Mouse (Mus musculus): ENCODE results near the gene 2410004P03Rik. TPM values are rescaled to one million over a fixed set of nuclear protein-coding genes. Genes with fewer than 3 reads are reported as not detected.

2410004P03Rik gene
- polyA plus RNA-seq, 1 experiment = 0.27 TPM

DNA sequence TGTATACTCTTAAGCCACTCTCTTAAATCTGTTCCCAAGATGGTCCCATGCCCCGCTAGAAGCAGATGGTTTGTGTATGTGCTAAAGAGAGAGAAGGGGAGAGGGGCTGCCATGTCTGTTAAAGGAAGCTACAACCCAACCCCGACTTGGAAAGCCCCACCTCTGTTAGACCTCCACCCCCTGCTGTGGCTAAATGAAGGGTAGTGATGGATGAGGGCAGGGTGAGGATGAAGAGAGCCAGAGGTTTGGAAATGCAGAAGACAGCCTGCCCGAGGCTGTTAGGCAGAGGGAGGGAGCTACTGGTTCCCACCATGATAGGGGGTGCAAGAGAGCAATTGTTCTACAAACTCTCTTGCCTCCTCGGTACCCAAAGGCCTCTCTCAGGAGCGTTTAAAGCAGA, 31.8 kb upstream of the 2410004P03Rik start:
- Histone ChIP-seq H3K27ac (ENCODE audit: insufficient read depth, low read depth, low read length) (no peak overlapping the region), H3K4me1 (ENCODE audit: control insufficient read depth, insufficient read depth, low read length) (no peaks in the 10 kb centered on the region)
- no peak for TF ChIP-seq CTCF (IDR thresholded peaks at IDR 0.05; ENCODE audit: low read depth, low read length)
- no peak for TF ChIP-seq POLR2A (IDR thresholded peaks at IDR 0.05; ENCODE audit: borderline replicate concordance, low read depth, low read length)

DNA sequence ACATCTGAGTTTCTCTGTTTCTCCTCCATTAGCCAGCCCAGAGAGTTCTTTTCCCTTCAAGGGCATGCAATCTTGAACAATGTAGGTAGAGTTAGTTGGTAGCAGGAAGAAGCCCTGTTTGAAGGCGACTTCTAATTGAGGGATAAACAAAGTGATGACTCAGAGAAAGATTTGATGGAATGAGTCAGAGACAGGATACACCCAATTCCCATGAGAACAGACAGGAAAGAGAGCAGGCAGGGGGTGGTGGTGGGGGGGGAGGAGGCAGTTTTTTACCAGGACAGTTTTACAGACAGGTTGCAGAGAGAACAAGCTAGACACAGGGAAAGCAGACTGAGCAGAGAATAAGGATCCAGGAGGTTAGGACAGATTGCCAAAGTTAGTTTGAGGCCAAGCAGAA, 29.0 kb upstream of the 2410004P03Rik start:
- H3K4me3 ChIP-seq (ENCODE audit: insufficient read depth, low read length) = no peak overlapping the region

More for the DNA sequence above, 31.8 kb upstream of the 2410004P03Rik start:
- H3K4me3 ChIP-seq (ENCODE audit: insufficient read depth, low read length) = no peak overlapping the region

DNA sequence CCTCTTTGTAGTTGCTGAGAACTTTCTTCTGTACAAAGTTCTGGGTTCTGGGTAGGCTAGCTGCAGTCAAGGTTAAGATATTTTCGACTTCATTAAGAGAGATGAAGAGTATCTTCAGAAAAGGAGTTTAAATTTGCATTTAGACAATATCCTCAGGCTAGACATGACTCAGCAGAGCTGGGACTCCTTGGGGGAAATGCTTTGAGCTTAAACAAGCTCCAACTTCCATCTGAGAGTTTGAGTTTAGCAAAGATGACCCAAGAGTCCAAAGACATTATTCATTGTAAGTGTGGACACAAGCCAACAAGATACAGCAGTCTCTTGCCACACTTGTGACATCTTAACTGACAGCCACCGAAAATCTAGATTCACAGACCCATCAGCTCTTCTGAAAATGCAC, 27.9 kb upstream of the 2410004P03Rik start:
- no peak overlapping the region for H3K4me3 ChIP-seq (ENCODE audit: insufficient read depth, low read length)
- no peak overlapping the region for H3K27ac ChIP-seq (ENCODE audit: insufficient read depth, low read depth, low read length)
- TF ChIP-seq POLR2A (IDR thresholded peaks at IDR 0.05; ENCODE audit: borderline replicate concordance, low read depth, low read length) = no peak
- TF ChIP-seq CTCF (IDR thresholded peaks at IDR 0.05; ENCODE audit: low read depth, low read length) = no peak
- no peaks in the 10 kb centered on the region for H3K4me1 ChIP-seq (ENCODE audit: control insufficient read depth, insufficient read depth, low read length)

More for the DNA sequence above, 29.0 kb upstream of the 2410004P03Rik start:
- no peaks in the 10 kb centered on the region for H3K4me1 ChIP-seq (ENCODE audit: control insufficient read depth, insufficient read depth, low read length)
- no peak overlapping the region for H3K27ac ChIP-seq (ENCODE audit: insufficient read depth, low read depth, low read length)
- no peak for TF ChIP-seq POLR2A (IDR thresholded peaks at IDR 0.05; ENCODE audit: borderline replicate concordance, low read depth, low read length)
- TF ChIP-seq CTCF (IDR thresholded peaks at IDR 0.05; ENCODE audit: low read depth, low read length) = no peak

DNA sequence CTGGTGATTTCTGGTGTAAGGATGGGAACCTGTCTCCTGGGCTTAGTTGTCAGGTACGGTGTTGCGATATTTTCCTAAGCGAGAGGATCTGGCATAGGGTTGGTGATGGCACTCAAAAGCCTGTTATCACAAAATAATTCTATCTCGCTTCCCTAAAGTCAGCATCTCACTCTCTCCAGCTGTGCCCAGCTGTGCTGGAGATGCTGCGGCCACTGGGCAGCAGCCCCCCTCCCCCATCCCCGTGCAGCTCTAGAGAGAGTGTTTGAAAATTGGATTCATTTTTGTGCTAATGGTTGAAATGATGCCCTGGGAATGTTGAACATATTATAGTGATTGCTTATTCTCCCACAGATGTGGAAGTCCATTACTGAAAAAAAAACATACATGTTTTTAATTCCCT, 26.7 kb upstream of the 2410004P03Rik start:
- no peak overlapping the region for H3K27ac ChIP-seq (ENCODE audit: insufficient read depth, low read depth, low read length)
- H3K4me3 ChIP-seq (ENCODE audit: insufficient read depth, low read length) = no peak overlapping the region
- no peaks in the 10 kb centered on the region for H3K4me1 ChIP-seq (ENCODE audit: control insufficient read depth, insufficient read depth, low read length)
- no peak for TF ChIP-seq POLR2A (IDR thresholded peaks at IDR 0.05; ENCODE audit: borderline replicate concordance, low read depth, low read length)
- no peak for TF ChIP-seq CTCF (IDR thresholded peaks at IDR 0.05; ENCODE audit: low read depth, low read length)

DNA sequence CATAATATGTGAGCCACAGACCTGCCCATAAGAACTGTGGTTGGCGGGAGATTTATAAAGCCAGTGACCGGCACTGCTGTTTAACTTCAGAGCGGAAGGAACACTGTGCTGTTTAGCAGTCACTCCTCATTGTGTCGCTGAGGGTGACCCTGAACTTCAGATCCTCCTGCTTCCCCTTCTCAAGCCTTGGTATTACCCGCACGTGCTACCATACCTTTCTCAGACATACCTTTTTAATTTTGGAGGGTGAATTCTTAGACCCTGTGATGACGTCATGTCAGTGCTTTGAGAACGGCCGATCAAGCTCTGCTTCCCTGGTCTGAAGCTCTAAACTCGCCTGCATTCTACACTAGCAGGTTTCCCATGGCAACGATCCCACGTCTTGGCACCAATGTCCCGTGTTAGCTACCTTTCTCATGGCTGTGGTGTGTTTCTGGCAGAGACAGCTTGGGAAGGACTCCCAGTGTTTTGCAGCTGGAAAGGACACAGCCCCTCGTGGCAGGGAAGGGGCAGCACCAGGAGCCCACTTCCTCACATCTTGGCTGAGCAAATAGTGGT, 25.6 kb upstream of the 2410004P03Rik start:
- TF ChIP-seq POLR2A (IDR thresholded peaks at IDR 0.05; ENCODE audit: borderline replicate concordance, low read depth, low read length) (no peak), CTCF (IDR thresholded peaks at IDR 0.05; ENCODE audit: low read depth, low read length) (no peak)
- Histone ChIP-seq H3K27ac (ENCODE audit: insufficient read depth, low read depth, low read length) (no peak overlapping the region), H3K4me1 (ENCODE audit: control insufficient read depth, insufficient read depth, low read length) (no peaks in the 10 kb centered on the region), H3K4me3 (ENCODE audit: insufficient read depth, low read length) (no peak overlapping the region)

DNA sequence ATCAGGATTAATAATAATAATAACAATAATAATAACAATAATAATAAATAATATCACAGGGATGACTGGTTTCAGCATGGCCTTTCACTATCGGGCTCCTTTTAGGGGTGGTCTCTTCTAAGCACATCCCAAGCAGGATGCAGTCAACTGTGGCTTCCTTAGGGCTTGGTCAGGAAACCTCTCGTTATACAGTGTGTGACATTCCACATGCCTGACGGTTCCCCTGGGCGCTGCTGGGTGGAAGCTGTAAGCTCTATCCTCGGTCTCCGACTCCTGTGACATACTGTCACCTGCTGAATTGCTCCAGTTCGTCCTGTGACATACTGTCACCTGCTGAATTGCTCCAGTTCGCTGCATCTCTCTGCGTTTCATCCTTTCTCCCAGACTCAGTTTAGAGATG, 25.0 kb upstream of the 2410004P03Rik start:
- TF ChIP-seq CTCF (IDR thresholded peaks at IDR 0.05; ENCODE audit: low read depth, low read length) (no peak), POLR2A (IDR thresholded peaks at IDR 0.05; ENCODE audit: borderline replicate concordance, low read depth, low read length) (no peak)
- no peaks in the 10 kb centered on the region for H3K4me1 ChIP-seq (ENCODE audit: control insufficient read depth, insufficient read depth, low read length)
- no peak overlapping the region for H3K4me3 ChIP-seq (ENCODE audit: insufficient read depth, low read length)
- no peak overlapping the region for H3K27ac ChIP-seq (ENCODE audit: insufficient read depth, low read depth, low read length)

DNA sequence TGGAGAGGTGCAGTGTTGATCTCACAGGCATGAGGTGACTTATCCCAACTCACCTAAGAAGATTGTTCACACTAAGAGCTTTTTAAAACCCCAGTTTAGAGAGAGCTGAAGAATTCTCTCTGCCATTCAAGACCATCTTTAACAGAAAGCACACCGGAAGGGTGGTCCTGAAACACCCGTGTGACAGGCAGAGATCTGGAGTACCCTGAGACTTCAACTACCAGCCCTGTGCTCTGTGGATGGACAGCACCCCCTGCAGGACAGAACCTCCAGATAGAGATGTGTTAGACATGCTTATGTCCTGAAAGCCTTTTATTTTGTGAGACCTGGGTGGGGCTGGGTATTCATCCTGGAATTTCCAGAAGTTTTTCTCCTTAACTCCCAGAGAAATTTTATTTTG, 23.6 kb upstream of the 2410004P03Rik start:
- no peak overlapping the region for H3K4me3 ChIP-seq (ENCODE audit: insufficient read depth, low read length)
- no peak for TF ChIP-seq POLR2A (IDR thresholded peaks at IDR 0.05; ENCODE audit: borderline replicate concordance, low read depth, low read length)
- TF ChIP-seq CTCF (IDR thresholded peaks at IDR 0.05; ENCODE audit: low read depth, low read length) = 0 out of 2 replicates have a peak, but pooled peaks have one; percentile 7
- H3K4me1 ChIP-seq (ENCODE audit: control insufficient read depth, insufficient read depth, low read length) = no peaks in the 10 kb centered on the region
- H3K27ac ChIP-seq (ENCODE audit: insufficient read depth, low read depth, low read length) = no peak overlapping the region

DNA sequence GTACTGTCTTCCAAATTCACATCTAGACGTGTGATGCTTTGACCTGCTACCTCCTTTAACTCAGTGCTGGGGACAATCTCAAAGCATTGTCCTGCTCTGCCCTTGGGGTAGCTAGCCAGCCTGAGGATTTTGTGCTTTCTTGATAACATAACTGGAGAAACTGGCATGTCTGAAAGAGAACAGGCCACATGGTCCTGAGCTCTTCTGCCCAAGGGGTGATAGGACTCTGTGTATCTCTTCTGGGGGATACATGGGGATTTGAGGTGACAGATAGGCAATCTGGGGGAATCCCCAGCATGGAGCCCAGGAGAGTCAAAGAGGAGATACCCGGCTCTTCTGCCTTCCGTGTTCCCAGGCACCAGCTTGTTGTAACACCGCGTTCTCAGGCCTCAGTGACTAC, 23.1 kb upstream of the 2410004P03Rik start:
- no peak overlapping the region for H3K27ac ChIP-seq (ENCODE audit: insufficient read depth, low read depth, low read length)
- no peak overlapping the region for H3K4me3 ChIP-seq (ENCODE audit: insufficient read depth, low read length)
- TF ChIP-seq CTCF (IDR thresholded peaks at IDR 0.05; ENCODE audit: low read depth, low read length) = no peak
- TF ChIP-seq POLR2A (IDR thresholded peaks at IDR 0.05; ENCODE audit: borderline replicate concordance, low read depth, low read length) = no peak
- H3K4me1 ChIP-seq (ENCODE audit: control insufficient read depth, insufficient read depth, low read length) = no peaks in the 10 kb centered on the region

DNA sequence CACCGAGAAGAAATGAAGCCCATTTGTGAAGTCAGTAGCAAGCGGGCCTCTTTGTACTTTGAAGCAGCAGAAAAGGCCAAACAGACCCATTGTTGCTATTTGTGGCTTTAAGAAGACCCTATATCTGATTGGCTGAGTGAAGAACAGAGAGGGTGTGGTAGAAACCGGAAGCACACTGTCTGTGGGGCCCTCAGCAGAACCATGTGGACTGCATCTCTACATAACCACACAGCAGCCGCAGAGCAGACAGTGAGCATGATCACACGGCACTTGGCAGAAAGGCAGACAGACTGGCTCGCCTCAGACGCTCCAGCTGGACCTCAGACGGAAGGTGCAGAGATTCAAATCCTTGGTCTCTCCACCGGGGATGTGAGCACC, 21.9 kb upstream of the 2410004P03Rik start:
- Histone ChIP-seq H3K4me3 (ENCODE audit: insufficient read depth, low read length) (no peak overlapping the region), H3K27ac (ENCODE audit: insufficient read depth, low read depth, low read length) (no peak overlapping the region)

DNA sequence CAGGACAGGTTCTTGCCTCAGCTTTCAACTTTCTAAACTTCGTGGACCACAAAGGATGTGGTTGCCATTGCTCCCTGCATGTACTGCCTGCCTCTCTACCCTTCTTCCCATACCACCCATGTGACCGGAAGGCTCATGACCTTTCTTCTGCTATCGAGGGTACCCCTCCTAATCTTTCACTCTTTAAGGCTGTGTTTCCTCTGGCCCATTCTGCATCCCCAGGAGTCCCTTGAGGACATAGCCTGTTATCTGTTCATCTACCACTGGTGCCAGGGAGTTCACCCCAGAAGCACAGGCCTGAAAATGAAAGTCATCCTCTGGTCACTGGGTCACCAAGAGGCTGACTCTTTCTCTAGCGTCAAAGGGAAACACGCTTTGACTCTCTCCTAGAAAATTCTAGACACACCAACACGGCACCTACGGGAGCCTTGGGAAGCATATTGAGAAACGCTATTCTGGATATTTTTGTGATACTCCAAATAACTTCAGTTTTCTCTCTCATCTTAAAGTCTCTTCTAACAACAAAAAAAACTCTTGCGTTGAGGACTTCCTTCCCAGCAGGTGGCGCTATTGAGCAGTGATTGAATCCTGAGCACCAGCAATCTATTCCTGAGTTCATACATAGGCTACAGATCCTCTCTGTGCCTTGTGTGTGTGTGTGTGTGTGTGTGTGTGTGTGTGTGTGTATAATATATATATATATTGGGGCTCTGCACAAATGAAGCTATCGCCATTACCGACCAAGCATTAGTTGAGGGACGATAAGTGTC, 21.4 kb upstream of the 2410004P03Rik start:
- H3K27ac ChIP-seq (ENCODE audit: insufficient read depth, low read depth, low read length) = no peak overlapping the region
- TF ChIP-seq CTCF (IDR thresholded peaks at IDR 0.05; ENCODE audit: low read depth, low read length) (0 out of 2 replicates have a peak, but pooled peaks have one; percentile 23), POLR2A (IDR thresholded peaks at IDR 0.05; ENCODE audit: borderline replicate concordance, low read depth, low read length) (no peak)
- no peaks in the 10 kb centered on the region for H3K4me1 ChIP-seq (ENCODE audit: control insufficient read depth, insufficient read depth, low read length)
- H3K4me3 ChIP-seq (ENCODE audit: insufficient read depth, low read length) = no peak overlapping the region

More for the DNA sequence above, 21.9 kb upstream of the 2410004P03Rik start:
- TF ChIP-seq POLR2A (IDR thresholded peaks at IDR 0.05; ENCODE audit: borderline replicate concordance, low read depth, low read length) (no peak), CTCF (IDR thresholded peaks at IDR 0.05; ENCODE audit: low read depth, low read length) (no peak)
- no peaks in the 10 kb centered on the region for H3K4me1 ChIP-seq (ENCODE audit: control insufficient read depth, insufficient read depth, low read length)
